Mouse (Mus musculus) layer of hippocampus, adult 9-11 months (tissue): ENCODE measurements around the gene Rnf225.
"Not testable (repeated sequence)": the region's sequence is repeated elsewhere in the genome, so short reads cannot be mapped to it uniquely, and the experiment has no call there.

Experiments
- DNase-seq: peaks from one replicate; pipeline ENCODE4 v3.0.0; 2022

The Rnf225 gene

DNA sequence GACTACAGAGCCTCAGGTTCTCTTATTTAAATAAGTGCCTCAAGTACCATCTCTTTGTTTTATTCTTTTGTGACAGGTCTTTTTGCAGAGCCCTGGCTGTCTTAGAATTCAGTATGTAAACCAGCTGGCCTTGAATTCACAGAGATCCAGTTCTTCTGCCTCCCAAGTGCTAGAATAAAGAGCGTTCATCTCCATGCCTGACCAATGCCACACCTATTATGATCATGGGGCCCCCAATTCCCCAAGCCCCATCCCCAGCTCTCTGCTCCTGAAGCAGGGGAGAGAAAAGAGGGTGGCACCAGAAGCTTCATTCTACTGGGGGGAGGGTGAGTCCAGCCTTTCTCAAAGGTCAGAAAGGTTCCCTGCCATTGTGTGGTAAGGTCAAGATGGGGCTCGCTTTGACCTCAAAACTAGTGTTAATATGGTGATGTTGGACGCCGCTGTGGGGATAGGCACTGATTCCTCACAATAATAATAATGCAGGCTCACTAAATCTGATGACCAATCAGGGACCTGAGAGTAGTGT, 6.5 kb downstream of the Rnf225 start:
- no peak for DNase-seq

DNA sequence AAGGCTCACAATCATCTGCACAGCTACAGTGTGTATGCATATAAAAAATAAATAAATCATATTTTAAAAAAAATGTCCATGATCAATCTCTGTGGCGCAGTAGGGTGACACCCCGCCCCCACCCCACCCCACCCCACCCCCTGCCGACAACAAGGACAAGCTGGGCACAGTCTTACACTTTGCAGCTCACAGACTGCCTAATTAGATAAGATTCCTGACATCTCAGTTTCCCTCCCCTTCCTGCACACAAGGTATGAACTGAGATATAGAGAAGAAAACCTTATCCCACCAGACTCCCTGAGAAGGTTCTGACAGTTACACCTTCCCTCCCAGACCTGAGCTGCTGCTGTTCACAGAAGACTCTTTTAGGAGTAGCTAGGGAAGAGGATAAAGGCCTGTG, 7.6 kb downstream of the Rnf225 start:
- no peak for DNase-seq

DNA sequence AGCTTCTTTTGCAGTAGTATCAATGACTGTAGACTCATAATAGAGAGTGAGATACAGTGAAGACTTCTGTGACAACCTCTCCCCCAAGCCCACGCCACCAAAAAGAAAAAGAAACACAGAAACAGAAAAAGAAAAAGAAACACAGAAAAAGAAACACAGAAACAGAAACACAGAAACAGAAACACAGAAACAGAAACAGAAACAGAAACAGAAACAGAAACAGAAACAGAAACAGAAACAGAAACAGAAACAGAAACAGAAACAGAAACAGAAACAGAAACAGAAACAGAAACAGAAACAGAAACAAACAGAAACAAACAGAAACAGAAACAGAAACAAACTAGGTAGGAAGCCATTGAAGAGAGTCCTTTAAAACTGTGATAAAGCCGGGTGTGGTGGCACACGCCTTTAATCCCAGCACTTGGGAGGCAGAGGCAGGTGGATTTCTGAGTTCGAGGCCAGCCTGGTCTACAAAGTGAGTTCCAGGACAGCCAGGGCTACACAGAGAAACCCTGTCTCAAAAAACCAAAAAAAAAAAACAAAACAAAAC, 10.1 kb downstream of the Rnf225 start:
- not testable (repeated sequence) for DNase-seq

DNA sequence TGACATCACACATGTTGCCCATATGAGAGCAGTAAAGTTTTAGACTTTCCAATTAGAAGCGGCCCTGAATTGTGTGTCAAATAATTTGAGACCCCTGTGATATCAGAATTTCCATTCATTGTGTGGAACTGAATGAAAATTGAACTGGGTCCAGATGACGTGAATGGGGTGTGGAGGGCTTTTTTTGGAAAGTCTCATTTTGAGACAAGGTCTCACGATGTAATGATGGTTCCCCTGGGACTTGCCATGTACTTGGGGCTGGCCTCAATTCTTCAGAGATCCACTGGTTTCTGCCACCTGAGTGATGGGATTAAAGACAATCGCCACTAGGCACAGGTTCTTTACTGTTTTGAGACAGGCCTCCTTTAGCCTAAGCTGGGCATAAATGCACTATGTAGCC, 13.4 kb downstream of the Rnf225 start:
- DNase-seq: no peak

DNA sequence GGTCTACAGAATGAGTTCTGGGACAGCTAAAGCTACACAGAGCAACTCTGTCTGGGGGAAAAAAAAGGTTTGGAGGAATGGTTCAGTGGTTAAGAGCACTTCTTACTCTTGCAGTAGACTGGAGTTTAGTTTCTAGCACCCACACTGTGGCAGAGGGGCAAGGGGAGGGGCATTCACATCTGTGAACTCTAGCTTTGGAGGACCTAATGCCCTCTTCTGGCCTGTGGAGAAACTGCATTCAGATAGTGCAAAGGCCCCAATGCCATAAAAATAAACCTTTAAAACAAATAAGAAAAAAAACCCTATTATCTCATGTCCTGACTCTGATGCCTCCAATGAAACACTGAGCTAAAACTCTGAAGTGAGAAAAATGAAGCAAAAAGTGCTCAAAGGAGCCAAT, 16.3 kb downstream of the Rnf225 start:
- no peak for DNase-seq

DNA sequence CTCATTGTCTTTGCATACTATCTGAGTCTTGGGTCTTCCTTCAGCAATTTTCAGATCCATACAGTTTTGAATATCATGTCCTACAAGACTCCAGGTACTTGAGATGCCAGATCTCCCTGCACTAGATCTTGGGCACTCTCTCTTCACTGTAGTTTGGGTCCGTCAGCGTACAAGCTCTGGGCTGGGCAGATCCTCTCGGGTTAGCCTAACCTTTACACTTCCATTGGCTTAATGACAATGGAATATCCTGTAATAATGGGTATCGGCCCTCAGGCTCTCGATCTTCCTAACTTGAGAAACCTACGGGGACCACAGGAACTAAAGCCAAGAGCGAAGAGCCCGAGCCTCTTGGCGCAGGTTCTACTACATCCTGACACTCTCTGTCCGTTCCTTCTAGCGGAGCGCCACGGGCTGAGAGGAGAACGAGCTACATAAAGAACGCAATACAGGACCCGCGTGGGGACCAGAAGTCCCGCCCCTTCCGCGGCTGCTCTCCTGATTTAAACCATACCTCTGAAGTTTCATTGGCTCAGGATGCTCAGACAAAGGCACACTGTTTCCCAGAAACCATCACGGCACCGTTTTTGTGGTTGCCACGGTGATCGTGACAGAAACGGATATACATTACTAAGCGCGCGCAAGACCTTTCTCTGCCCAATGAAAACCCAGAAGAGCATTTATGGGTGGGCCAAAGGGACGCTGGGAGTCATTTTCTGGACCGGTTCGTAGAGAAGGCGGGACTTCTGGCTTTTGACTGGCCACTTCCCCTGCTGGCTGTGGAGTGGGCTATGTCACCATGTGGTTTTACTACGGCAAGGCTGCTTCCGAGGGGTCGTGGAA, 22.0 kb downstream of the Rnf225 start:
- peak; percentile 99 for DNase-seq

DNA sequence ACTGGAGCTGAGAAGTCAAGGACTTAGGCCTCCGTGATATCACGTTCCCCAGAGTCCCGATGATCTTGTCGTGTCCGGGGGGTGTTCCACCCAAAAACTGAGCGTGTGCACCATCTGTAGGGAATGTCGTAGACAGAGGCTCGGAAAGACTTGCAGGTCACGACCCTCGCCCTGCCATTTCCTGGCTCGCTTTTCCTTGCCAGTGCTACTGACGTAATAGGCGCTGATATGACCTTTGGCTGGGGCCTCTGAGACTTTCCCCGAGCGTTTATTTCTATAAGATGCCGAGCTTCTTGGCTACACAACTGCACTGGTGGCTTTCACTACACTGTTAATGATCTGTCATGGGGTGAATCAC, 22.6 kb downstream of the Rnf225 start:
- DNase-seq: no peak

DNA sequence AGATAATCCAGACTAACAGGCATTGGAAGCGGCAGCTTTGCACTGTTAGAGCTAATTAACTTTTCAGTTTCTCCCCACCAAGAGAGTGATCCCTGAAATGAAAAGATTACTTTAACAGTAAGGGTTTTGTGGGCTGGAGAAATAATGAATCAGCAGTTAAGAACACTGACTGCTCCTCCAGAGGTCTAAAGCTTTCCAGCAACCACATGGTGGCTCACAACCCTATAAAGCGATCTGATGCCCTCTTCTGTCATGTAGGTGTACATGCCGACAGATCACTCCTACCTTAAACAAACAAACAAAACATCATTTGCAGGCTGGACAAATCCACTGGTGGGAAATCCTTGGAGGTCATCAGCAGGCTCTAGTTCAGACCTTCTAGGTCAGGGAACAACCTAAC, 27.7 kb downstream of the Rnf225 start:
- DNase-seq: no peak

DNA sequence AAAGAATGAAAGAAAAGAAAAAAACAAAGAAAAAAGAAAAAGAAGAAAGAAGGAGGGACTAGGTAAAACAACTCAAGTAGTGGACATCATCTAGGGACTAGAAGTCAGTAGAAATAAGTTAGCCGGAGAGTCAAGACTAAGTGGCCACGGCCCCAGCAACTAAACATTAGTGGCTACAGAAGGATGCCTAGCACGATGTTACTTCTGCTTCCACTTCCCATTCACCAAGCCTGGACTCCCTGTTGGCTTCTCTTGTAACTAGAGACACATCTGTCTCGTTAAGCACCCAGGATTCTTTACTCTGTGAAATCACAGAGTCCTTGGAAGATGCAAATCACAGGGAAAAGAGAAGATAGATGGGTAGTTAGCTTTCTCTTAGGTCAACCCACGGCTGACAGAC, 30.3 kb downstream of the Rnf225 start:
- DNase-seq: no peak

DNA sequence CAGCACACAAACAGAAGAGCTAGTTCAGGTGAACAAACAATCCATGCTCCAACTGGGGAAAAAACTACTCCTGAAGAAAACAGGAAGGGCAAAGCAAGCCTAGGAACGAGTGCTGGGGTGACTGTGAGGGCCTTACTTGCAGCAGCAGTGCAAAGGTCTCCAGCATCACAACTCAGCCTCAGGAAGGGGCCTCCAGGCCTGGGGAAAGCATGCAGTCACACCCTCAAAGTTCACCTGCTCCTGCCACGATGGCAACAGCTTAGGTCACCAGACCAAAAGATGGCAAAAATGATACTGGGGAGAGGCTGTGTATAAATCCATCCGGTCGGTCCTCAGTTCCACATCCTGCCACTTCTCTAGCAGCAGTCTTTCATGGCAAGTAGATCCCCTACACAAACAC, 31.7 kb downstream of the Rnf225 start:
- no peak for DNase-seq

DNA sequence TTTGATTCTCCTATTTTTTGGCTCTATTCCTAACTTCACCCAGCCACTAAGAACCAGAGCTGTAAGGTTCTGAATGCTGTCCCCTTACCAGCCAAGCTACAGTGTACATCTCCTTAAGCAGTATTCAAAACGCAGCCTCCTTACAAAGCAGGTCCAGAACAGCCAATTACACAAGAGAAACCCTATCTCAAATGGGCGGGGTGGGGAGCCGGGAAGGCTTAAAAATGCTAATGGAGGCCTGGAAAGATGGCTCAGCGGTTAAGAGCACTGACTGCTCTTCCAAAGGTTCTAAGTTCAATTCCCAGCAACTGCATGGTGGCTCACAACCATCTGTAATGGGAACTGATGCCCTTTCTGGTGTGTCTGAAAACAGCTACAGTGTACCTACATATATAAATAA, 32.5 kb downstream of the Rnf225 start:
- DNase-seq: no peak

DNA sequence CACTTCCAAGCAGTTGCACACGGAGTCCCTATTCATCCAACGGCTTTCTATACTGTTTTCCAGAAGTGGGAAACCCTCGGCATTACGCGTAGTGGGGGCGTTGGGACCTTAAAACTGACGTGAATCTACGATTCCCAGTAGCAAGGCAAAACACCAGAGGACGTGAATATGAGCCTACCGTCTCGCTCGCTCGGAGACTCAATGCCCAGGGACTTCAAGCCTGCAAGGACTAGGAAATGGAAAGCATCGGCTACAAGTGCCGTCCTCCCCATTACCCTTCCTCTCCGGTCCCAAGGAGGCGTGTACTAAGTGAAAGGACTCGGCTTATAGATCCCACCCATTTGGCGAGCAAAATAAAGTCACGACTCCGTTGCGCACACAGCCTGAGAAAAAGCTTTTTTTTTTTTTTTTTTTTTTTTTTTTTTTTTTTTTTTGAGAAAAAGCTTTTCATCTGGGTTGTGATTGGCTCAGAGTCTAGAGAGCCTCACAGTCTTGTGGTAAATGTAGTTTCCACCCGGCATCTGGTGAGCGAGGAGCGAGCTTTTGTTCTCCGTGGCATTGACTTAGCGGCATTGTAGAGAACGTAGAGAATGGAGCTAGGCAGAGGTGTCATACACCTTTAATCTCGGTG, 34.4 kb downstream of the Rnf225 start:
- DNase-seq: peak; percentile 55

DNA sequence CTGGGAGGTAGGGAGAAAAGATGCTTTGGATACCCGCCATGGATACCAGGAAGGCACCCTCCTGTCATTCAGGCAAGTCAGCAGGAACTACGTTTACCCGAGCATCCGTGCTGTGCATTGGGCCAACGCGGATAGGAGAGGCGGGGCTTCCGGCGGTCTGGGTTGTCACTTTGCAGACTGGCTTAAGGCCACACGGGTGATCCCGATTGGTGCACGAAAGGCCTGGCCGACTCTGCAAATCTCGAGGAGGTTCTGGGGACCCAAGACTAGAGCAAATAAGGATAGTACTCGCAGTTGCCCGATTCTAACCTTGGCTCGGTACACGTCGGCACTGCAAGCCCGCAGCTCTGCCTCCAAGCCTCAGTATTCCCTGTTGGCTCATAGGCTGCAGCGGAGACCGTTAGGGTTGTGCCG, 38.5 kb downstream of the Rnf225 start, which contains the start of gene Zfp324:
Gene Zfp324 (plus strand): TSS at position 161 of the 414 bp plus-strand sequence.
- peak; percentile 94 for DNase-seq

DNA sequence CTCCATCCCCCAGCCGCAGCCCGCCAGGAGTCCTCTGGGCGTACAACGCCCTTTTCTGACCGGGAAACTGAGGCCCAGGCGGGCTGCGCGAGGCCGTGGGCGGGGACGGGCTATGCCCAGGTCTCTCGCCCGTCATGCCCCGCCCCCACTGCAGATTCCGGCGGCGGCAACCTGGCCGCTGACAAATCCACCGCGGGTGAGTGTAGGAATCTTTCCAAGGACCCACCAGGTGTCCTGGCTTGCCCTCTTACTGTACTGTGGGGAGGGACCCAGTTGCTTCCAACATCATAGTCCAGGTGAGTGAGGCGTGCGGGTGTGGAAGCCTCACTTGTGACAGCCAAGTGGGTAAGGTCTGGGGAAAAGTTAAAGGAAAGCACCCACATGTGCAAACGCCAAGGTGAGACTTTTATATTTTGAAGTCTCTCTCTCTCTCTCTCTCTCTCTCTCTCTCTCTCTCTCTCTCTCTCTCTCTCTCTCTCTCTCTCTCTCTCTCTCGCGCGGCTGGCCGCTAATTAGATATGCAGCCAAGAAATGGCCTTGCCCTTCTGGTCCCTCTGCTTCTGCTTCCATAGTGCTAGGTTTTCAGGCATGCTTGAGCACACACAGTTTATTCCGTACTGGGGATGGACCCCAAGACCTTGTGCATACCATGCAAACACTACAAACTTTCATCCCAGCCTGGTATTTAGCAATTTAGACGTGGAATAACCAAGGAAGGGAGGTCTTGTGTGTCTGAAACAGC, 39.1 kb downstream of the Rnf225 start:
- no peak for DNase-seq

DNA sequence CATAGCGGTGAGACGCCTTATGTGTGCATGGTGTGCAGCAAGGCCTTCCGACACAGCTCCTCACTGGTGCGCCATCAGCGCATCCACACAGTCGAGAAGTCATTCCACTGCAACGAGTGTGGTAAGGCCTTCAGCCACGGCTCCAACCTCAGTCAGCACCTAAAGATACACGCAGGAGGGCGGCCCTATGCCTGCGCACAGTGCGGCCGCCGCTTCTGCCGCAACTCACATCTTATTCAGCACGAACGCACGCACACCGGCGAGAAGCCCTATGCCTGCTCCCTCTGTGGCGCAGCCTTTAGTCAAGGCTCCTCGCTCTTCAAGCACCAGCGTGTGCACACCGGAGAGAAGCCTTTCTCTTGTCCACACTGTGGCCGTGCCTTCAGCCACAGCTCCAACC, 43.7 kb downstream of the Rnf225 start:
- no peak for DNase-seq

DNA sequence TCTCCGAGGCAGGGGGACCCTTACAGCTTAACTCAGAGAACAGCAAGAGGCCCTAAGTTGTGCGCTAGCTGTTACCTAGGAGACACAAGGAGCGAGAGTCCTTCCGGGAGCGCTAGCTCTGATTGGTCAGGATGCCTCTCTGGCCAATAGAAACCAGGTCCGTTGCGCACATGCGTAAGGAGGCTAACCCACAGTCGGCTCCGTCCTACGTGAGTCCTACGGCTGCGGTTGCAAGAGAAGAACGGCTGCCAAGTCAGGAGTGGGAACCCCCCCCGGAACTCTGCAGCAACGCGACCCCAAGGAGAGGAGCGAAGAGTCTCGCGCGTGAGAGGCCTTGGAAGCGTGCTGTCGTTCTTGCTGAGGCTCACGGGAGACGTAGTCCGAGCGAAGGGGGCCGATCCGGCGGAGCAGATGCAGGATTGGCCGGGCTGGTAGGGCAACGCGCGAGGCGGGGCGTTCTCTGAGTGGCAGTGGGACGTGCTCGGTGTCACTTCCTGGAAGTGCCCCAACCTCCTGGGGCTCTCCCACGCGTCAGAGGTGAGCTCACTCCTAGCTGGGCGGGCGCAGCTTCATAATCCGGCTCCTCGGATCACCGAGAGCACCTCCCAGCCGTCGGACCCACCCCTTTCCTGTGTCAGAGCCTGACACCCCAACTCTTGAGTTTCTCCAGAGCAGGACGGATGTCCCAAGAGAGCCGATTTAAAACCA, 50.6 kb downstream of the Rnf225 start, which contains the start of gene Zfp446:
Gene Zfp446 (plus strand): TSS at position 167 of the 708 bp plus-strand sequence.
- peak; percentile 99 for DNase-seq

DNA sequence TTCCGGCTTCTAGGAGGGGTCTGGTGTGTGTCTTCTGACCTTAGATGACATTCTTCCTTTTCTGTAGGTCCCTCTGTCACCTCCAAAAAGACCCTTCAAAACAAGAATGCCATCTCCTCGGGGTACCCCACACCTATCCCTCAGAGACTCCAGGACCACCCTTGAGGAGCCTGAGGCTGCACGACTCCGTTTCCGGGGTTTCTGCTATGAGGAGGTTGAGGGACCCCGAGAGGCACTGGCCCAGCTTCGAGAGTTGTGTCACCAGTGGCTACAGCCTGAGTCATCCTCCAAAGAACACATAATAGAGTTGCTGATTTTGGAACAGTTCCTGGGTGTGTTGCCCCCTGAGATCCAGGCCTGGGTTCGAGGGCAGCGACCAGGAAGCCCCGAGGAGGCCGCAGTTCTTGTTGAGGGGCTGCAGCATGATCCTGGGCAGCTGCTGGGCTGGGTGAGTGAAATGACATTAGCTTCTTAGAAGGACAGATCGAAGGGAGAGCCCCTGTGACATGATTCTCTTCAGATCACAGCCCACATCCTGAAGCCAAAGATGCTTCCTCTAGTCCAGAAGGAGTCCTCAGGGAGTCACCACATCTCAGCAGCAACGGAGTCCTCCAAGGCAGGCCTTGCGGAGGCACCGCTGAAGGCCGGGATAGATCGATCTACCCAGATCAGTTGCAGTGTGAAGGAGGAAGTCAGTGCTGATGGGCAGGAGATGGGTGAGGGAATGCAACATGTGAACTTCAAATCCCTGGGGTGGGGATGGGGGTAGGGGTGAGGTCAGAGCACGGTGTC, 51.9 kb downstream of the Rnf225 start:
- DNase-seq: no peak

DNA sequence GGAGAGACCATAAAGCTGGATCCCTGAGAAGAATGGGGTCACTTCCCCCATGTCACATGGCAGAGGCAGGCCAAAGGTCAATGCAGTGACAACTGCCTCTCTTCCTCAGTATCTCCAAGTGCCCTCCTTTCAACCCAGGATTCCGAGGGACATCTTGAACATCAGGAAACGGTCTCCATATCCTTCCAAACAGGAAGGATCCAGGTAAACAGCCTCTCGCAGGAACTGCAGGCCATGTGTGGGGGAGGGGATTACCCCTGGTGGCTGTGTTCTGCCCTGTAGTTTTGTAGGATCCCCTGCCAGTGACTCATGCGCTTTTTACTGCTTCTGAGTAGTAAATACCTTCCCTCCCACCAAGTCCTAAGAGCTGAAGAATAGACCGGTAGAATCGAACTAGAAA, 52.6 kb downstream of the Rnf225 start:
- no peak for DNase-seq

DNA sequence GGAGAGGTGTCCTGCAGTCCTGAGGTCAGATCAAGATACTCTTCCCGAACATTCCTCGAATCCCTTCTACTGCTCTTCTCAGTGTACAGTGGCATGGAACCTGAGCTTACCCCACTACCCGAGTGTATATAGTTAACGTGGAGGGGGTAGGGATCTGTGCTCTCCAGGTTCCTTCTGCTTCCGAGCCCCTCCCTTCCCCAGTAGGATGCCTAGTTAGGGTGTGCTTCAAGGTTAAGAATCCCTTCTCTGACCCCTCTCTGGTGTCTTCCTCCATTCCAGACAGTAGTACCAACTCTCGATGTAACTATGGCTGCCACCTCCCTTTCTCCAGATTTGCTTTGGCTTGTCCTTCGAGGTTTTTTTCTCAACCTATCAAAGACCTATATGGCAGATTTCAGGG, 53.1 kb downstream of the Rnf225 start:
- DNase-seq: no peak
